Mouse (Mus musculus) CH12.LX (cell line): ENCODE measurements around the gene Cd59a. TPM values are rescaled to one million over a fixed set of nuclear protein-coding genes. Genes with fewer than 3 reads are reported as not detected.

Source experiments
- DNase-seq: peaks from one replicate; pipeline ENCODE4 v3.0.0-alpha.2; 2013; ENCODE audit errors: extremely low read depth
- H3K27ac ChIP-seq: 2 replicates; pipeline ENCODE4 v1.5.1; 2012; ENCODE audit warnings: low read depth, mild to moderate bottlenecking, control low read depth, moderate library complexity; ENCODE audit not compliant: insufficient read depth
- H3K27me3 ChIP-seq: replicated peaks from 2 replicates; pipeline ENCODE3; 2012; ENCODE audit warnings: inconsistent platforms
- H3K36me3 ChIP-seq, 2 experiments: replicated peaks in 1 of 2; 2 replicates each; pipeline versions ENCODE3 to v1.6.1; 2012; ENCODE audit warnings: inconsistent platforms in 1 of 2, low read length in 1 of 2, mild to moderate bottlenecking in 1 of 2, mixed read lengths in 1 of 2, moderate library complexity in 1 of 2; ENCODE audit not compliant: control insufficient read depth in 1 of 2, insufficient read depth in 1 of 2
- H3K4me1 ChIP-seq, 2 experiments: 2 replicates each; pipeline ENCODE4 v1.6.1; 2012; ENCODE audit warnings: inconsistent platforms in 1 of 2, moderate library complexity in 1 of 2; ENCODE audit not compliant: insufficient read depth in 2 of 2, control insufficient read depth in 1 of 2
- H3K4me2 ChIP-seq: 2 replicates; pipeline ENCODE4 v1.6.1; 2012; ENCODE audit warnings: low read depth, mild to moderate bottlenecking, control low read depth; ENCODE audit not compliant: poor library complexity, insufficient read depth, severe bottlenecking
- H3K4me3 ChIP-seq, 3 experiments: fragments of 150-350 bp in 1 of 3; sonication (generic) in 1 of 3; replicated peaks in 1 of 3; 2 replicates each; pipeline versions ENCODE3 to v1.5.1; 2011 to 2012; ENCODE audit warnings: low read depth in 2 of 3, low read length in 2 of 3, mild to moderate bottlenecking in 2 of 3, moderate library complexity in 2 of 3, control low read depth in 1 of 3, improper control_type of control experiment in 1 of 3, inconsistent platforms in 1 of 3, mixed read lengths in 1 of 3; ENCODE audit not compliant: poor library complexity in 1 of 3
- H3K79me2 ChIP-seq: replicated peaks from 2 replicates; pipeline ENCODE4 v1.6.1; 2012; ENCODE audit warnings: mild to moderate bottlenecking, moderate library complexity; ENCODE audit not compliant: control insufficient read depth, poor library complexity, insufficient read depth, severe bottlenecking; ENCODE audit errors: extremely low read depth
- H3K9ac ChIP-seq: 2 replicates; pipeline ENCODE4 v1.6.1; 2012; ENCODE audit warnings: low read depth, mild to moderate bottlenecking, control low read depth, moderate library complexity; ENCODE audit not compliant: insufficient read depth
- H3K9me3 ChIP-seq: replicated peaks from 2 replicates; pipeline ENCODE3; 2012; ENCODE audit warnings: low read length, inconsistent platforms, mixed read lengths
- BHLHE40 ChIP-seq: IDR thresholded peaks from 2 replicates; pipeline ENCODE4 v1.6.1; 2011; ENCODE audit warnings: mild to moderate bottlenecking, low read depth, low read length, improper control_type of control experiment
- CHD1 ChIP-seq: IDR thresholded peaks from 2 replicates; pipeline ENCODE4 v1.6.1; 2012; ENCODE audit warnings: low read depth, low read length, improper control_type of control experiment, inconsistent platforms
- CHD2 ChIP-seq: IDR thresholded peaks from 2 replicates; pipeline ENCODE4 v1.6.1; 2011; ENCODE audit warnings: low read length, improper control_type of control experiment
- ELF1 ChIP-seq: IDR thresholded peaks from 2 replicates; pipeline ENCODE4 v1.6.1; 2014; ENCODE audit warnings: low read depth, mild to moderate bottlenecking, inconsistent platforms, low read length, improper control_type of control experiment
- ETS1 ChIP-seq: conservative IDR thresholded peaks from 2 replicates; pipeline ENCODE4 v1.6.1; 2012; ENCODE audit warnings: low read depth, mild to moderate bottlenecking, inconsistent platforms, low read length, improper control_type of control experiment, moderate library complexity
- GABPA ChIP-seq: IDR thresholded peaks from 2 replicates; pipeline ENCODE4 v1.6.1; 2012; ENCODE audit warnings: low read depth, low read length, improper control_type of control experiment, inconsistent platforms; ENCODE audit not compliant: insufficient replicate concordance
- HCFC1 ChIP-seq: IDR thresholded peaks from 2 replicates; pipeline ENCODE4 v1.6.1; 2012; ENCODE audit warnings: low read depth, mild to moderate bottlenecking, inconsistent platforms, low read length, improper control_type of control experiment
- IRF4 ChIP-seq: IDR thresholded peaks from 2 replicates; pipeline ENCODE4 v1.6.1; 2014; ENCODE audit warnings: low read depth, mild to moderate bottlenecking, inconsistent platforms, low read length, improper control_type of control experiment
- JUND ChIP-seq: conservative IDR thresholded peaks from 2 replicates; pipeline ENCODE4 v1.6.1; 2011; ENCODE audit warnings: low read depth, low read length, improper control_type of control experiment
- KAT2A ChIP-seq: IDR thresholded peaks from 2 replicates; pipeline ENCODE4 v1.6.1; 2012; ENCODE audit warnings: low read length, improper control_type of control experiment, inconsistent platforms; ENCODE audit not compliant: insufficient replicate concordance
- MAFK ChIP-seq: IDR thresholded peaks from 2 replicates; pipeline ENCODE4 v1.6.1; 2011; ENCODE audit warnings: low read length, improper control_type of control experiment; ENCODE audit not compliant: insufficient replicate concordance
- MAX ChIP-seq: IDR thresholded peaks from 2 replicates; pipeline ENCODE4 v1.6.1; 2011; ENCODE audit warnings: low read length, improper control_type of control experiment
- MAZ ChIP-seq: IDR thresholded peaks from 2 replicates; pipeline ENCODE4 v1.6.1; 2012; ENCODE audit warnings: low read depth, mild to moderate bottlenecking, inconsistent platforms, low read length, improper control_type of control experiment, moderate library complexity
- MXI1 ChIP-seq: IDR thresholded peaks from 2 replicates; pipeline ENCODE4 v1.6.1; 2011; ENCODE audit warnings: mild to moderate bottlenecking, low read depth, low read length, improper control_type of control experiment
- MYC ChIP-seq: IDR thresholded peaks from 2 replicates; pipeline ENCODE4 v1.6.1; 2011; ENCODE audit warnings: low read depth, mild to moderate bottlenecking, improper control_type of control experiment, low read length
- POLR2A ChIP-seq: IDR thresholded peaks from 2 replicates; pipeline ENCODE4 v1.6.1; 2011; ENCODE audit warnings: low read depth, mild to moderate bottlenecking, improper control_type of control experiment, low read length
- POLR2AphosphoS2 ChIP-seq: IDR thresholded peaks from 2 replicates; pipeline ENCODE4 v1.6.1; 2011; ENCODE audit warnings: low read depth, low read length, improper control_type of control experiment
- RAD21 ChIP-seq: IDR thresholded peaks from 2 replicates; pipeline ENCODE4 v1.6.1; 2011; ENCODE audit warnings: low read depth, mild to moderate bottlenecking, low read length, improper control_type of control experiment, moderate library complexity
- RCOR1 ChIP-seq: conservative IDR thresholded peaks from 2 replicates; pipeline ENCODE4 v1.6.1; 2012; ENCODE audit warnings: low read depth, mild to moderate bottlenecking, inconsistent platforms, low read length, improper control_type of control experiment
- SIN3A ChIP-seq: IDR thresholded peaks from 2 replicates; pipeline ENCODE4 v1.6.1; 2012; ENCODE audit warnings: low read length, improper control_type of control experiment, inconsistent platforms
- SMC3 ChIP-seq: IDR thresholded peaks from 2 replicates; pipeline ENCODE4 v1.6.1; 2011; ENCODE audit warnings: low read depth, low read length, improper control_type of control experiment
- UBTF ChIP-seq: IDR thresholded peaks from 2 replicates; pipeline ENCODE4 v1.6.1; 2012; ENCODE audit warnings: low read depth, mild to moderate bottlenecking, inconsistent platforms, low read length, improper control_type of control experiment, moderate library complexity
- USF1 ChIP-seq: IDR thresholded peaks from 2 replicates; pipeline ENCODE4 v1.6.1; 2014; ENCODE audit warnings: low read depth, mild to moderate bottlenecking, inconsistent platforms, low read length, improper control_type of control experiment
- USF2 ChIP-seq: conservative IDR thresholded peaks from 2 replicates; pipeline ENCODE4 v1.6.1; 2011; ENCODE audit warnings: low read depth, low read length, improper control_type of control experiment
- ZC3H11A ChIP-seq: IDR thresholded peaks from 2 replicates; pipeline ENCODE4 v1.6.1; 2012; ENCODE audit warnings: low read depth, mild to moderate bottlenecking, inconsistent platforms, low read length, improper control_type of control experiment
- ZKSCAN1 ChIP-seq: IDR thresholded peaks from 2 replicates; pipeline ENCODE4 v1.6.1; 2012; ENCODE audit warnings: low read depth, inconsistent platforms, low read length, improper control_type of control experiment, borderline replicate concordance
- dilution Hi-C: fragments of 300-500 bp; cut with MboI; formaldehyde crosslinking; loops from 2 replicates; pipeline ENCODE4 v1.14.3; 2020; ENCODE audit warnings: low sequenced_read_pairs; ENCODE audit not compliant: extremely low pct_unique_long_range_greater_than_20kb, extremely low pct_ligation_motif_present
- in situ Hi-C: fragments of 300-500 bp; cut with MboI; formaldehyde crosslinking; loops from 3 replicates; pipeline ENCODE4 v1.14.3; 2019; ENCODE audit warnings: low sequenced_read_pairs, low pct_ligation_motif_present, low pct_unique_long_range_greater_than_20kb, mixed read lengths
- polyA plus RNA-seq: library from polyadenylated mRNA; unstranded; fragments of >175 nt; gene quantifications from 2 replicates; pipeline ENCODE4 v1.2.1, GENCODE M21; 2012; ENCODE audit warnings: low read depth; ENCODE audit not compliant: insufficient read length
- total RNA-seq, 2 experiments: library from RNA; depleted of rRNA; stranded (reverse); fragments of 300-350 nt in 1 of 2; fragments of >200 nt in 1 of 2; gene quantifications; 2 replicates each; pipeline ENCODE4 v1.2.3; 2012 to 2014

Gene Cd59a
- total and polyA plus RNA-seq, 3 experiments: 4.5 to 6.6 (median 4.8) TPM

DNA sequence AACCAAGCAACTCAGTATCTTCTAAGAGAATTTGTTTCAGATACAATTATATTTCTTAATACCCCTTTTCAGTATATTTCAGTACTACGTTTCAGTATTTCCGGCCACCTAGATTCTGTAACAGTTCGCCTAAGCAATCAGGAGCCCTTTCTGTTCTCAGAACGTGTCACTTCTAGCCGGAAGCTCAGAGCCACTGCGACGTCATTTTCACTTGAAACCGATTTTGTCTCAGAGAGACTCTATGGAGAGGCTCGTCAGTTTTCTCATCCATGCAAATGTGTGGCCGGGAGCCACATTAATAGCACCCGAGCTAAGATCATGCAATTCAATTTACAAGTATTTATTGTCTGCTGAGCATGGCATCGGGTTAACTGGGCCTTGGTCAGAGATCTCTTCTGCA is 48.4 kb downstream of the Cd59a start:
- in situ Hi-C loops (loop anchor here (25.0 kb wide), 1 partner anchor 168 kb away; no protein-coding TSS in a partner anchor), dilution Hi-C loops (no loop called here)
- H3K4me2 ChIP-seq: 0 out of 2 replicates have a peak overlapping the region, but pooled peaks have one; percentile 11
- no peak overlapping the region for H3K9ac ChIP-seq
- no peak overlapping the region for H3K4me3 ChIP-seq
- no peak overlapping the region for H3K27ac ChIP-seq
- peaks cover 9 to 34% of the 10 kb centered on the region in 2 experiments for H3K4me1 ChIP-seq
- no peaks in the 10 kb centered on the region for H3K27me3 ChIP-seq
- no peaks in the 10 kb centered on the region for H3K36me3 ChIP-seq
- no peaks in the 10 kb centered on the region for H3K79me2 ChIP-seq
- TF ChIP-seq CHD1: no peak
- TF ChIP-seq USF1: no peak
- TF ChIP-seq UBTF: no peak
- no peak for TF ChIP-seq RAD21
- no peak for TF ChIP-seq GABPA
- TF ChIP-seq HCFC1: no peak
- no peak for TF ChIP-seq POLR2A
- no peak for TF ChIP-seq MAZ
- TF ChIP-seq CHD2: no peak
- TF ChIP-seq JUND: no peak; the same call in 1 of the 2 replicates
- TF ChIP-seq ETS1: peak; percentile 56
- TF ChIP-seq ZKSCAN1: no peak
- TF ChIP-seq ELF1: 0 out of 2 replicates have a peak, but pooled peaks have one; percentile 26
- no peak for TF ChIP-seq SMC3
- TF ChIP-seq MXI1: no peak
- no peak for TF ChIP-seq MAFK
- TF ChIP-seq POLR2AphosphoS2: no peak
- TF ChIP-seq BHLHE40: peak; percentile 60
- TF ChIP-seq IRF4: 0 out of 2 replicates have a peak, but pooled peaks have one; percentile 34
- TF ChIP-seq MAX: 0 out of 2 replicates have a peak, but pooled peaks have one; percentile 23
- TF ChIP-seq MYC: no peak
- TF ChIP-seq RCOR1: no peak
- no peak for TF ChIP-seq SIN3A
- TF ChIP-seq KAT2A: no peak
- no peak for TF ChIP-seq USF2
- no peak for TF ChIP-seq ZC3H11A
- DNase-seq: peak; percentile 68
- no peaks in the 10 kb centered on the region for H3K9me3 ChIP-seq
